Mouse (Mus musculus) layer of hippocampus, postnatal 14 days (tissue): ENCODE measurements around the gene Itgb7. TPM values are rescaled to one million over a fixed set of nuclear protein-coding genes. Genes with fewer than 3 reads are reported as not detected.

ENCODE experiments used
- DNase-seq, 2 experiments: peaks; one replicate each; pipeline ENCODE4 v3.0.0; 2021 to 2022; ENCODE audit warnings: low spot score in 2 of 2, mixed read lengths in 1 of 2
- total RNA-seq, 2 experiments: library from RNA; stranded (reverse); gene quantifications; 2 replicates each; pipeline ENCODE4 v1.2.3; 2021

The Itgb7 gene
- total RNA-seq, 2 experiments from 2014 or later = 2.1 to 4.2 TPM

GRCm38 (mm10) chr15:102195373-102195772 is 36.4 kb downstream of the Itgb7 start:
- no peak for DNase-seq

GRCm38 (mm10) chr15:102194439-102194838 is 37.3 kb downstream of the Itgb7 start:
- DNase-seq = no peak

- DNase-seq = no peak
Observed at GRCm38 (mm10) chr15:102193652-102194051, 38.1 kb downstream of the Itgb7 start.

GRCm38 (mm10) chr15:102192820-102193386 is 38.8 kb downstream of the Itgb7 start:
- DNase-seq = no peak

GRCm38 (mm10) chr15:102192271-102192812 is 39.4 kb downstream of the Itgb7 start:
- DNase-seq = no peak

GRCm38 (mm10) chr15:102191699-102192098 is 40.0 kb downstream of the Itgb7 start:
- no peak for DNase-seq

- DNase-seq = no peak
Observed at GRCm38 (mm10) chr15:102188883-102189282, 42.9 kb downstream of the Itgb7 start.

GRCm38 (mm10) chr15:102188096-102188495 is 43.6 kb downstream of the Itgb7 start:
- DNase-seq = no peak

- no peak for DNase-seq
Observed at GRCm38 (mm10) chr15:102186239-102186638, 45.5 kb downstream of the Itgb7 start.

GRCm38 (mm10) chr15:102183076-102183475 is 48.7 kb downstream of the Itgb7 start:
- no peak for DNase-seq

GRCm38 (mm10) chr15:102179924-102180323 is 51.8 kb downstream of the Itgb7 start:
- DNase-seq = no peak

- no peak for DNase-seq
Observed at GRCm38 (mm10) chr15:102179106-102179505, 52.6 kb downstream of the Itgb7 start.

- DNase-seq = peak; percentile 69 to 73
Observed at GRCm38 (mm10) chr15:102178279-102178678, 53.5 kb downstream of the Itgb7 start.

GRCm38 (mm10) chr15:102177417-102177816 is 54.3 kb downstream of the Itgb7 start:
- no peak for DNase-seq

- no peak for DNase-seq
Observed at GRCm38 (mm10) chr15:102176571-102177316, 55.0 kb downstream of the Itgb7 start.

- no peak for DNase-seq
Observed at GRCm38 (mm10) chr15:102175736-102176319, 55.9 kb downstream of the Itgb7 start.

- no peak for DNase-seq
Observed at GRCm38 (mm10) chr15:102173581-102173980, 58.2 kb downstream of the Itgb7 start.

GRCm38 (mm10) chr15:102169064-102169463 is 62.7 kb downstream of the Itgb7 start:
- DNase-seq = no peak

GRCm38 (mm10) chr15:102167620-102168021 is 64.1 kb downstream of the Itgb7 start:
- DNase-seq = no peak
